Mouse (Mus musculus) limb, embryonic 11.5 days (tissue): ENCODE data around the gene Socs1. TPM values are rescaled to one million over a fixed set of nuclear protein-coding genes. Genes with fewer than 3 reads are reported as not detected.
"Not testable (repeated sequence)": the region's sequence is repeated elsewhere in the genome, so short reads cannot be mapped to it uniquely, and the experiment has no call there.

Source experiments
- ATAC-seq: fragments of 200-750 bp; cut with Nextera tagmentation; 2 replicates; pipeline ENCODE4 v1.8.0; 2017; ENCODE audit warnings: low read depth; ENCODE audit not compliant: insufficient number of reproducible peaks, low FRiP score, low TSS enrichment
- DNase-seq: peaks from one replicate; pipeline ENCODE4 v3.0.0-alpha.2; 2015; ENCODE audit warnings: low spot score
- H3K27ac ChIP-seq: fragments of 300-500 bp; sonication (generic); replicated peaks from 2 replicates; pipeline ENCODE4 v1.5.1; 2014; ENCODE audit warnings: low read depth, mild to moderate bottlenecking, low read length
- H3K27me3 ChIP-seq: fragments of 300-500 bp; sonication (generic); 2 replicates; pipeline ENCODE4 v1.6.1; 2014; ENCODE audit warnings: mild to moderate bottlenecking, low read length, mixed read lengths; ENCODE audit not compliant: control insufficient read depth, insufficient read depth
- H3K36me3 ChIP-seq: fragments of 300-500 bp; sonication (generic); 2 replicates; pipeline ENCODE4 v1.6.1; 2014; ENCODE audit warnings: mild to moderate bottlenecking, low read length, moderate library complexity, mixed read lengths; ENCODE audit not compliant: control insufficient read depth, insufficient read depth
- H3K4me1 ChIP-seq: fragments of 300-500 bp; sonication (generic); 2 replicates; pipeline ENCODE4 v1.6.1; 2014; ENCODE audit warnings: low read length, mixed read lengths; ENCODE audit not compliant: control insufficient read depth, insufficient read depth
- H3K4me2 ChIP-seq: fragments of 300-500 bp; sonication (generic); 2 replicates; pipeline ENCODE4 v1.6.1; 2014; ENCODE audit warnings: low read depth, mild to moderate bottlenecking, moderate library complexity; ENCODE audit not compliant: severe bottlenecking
- H3K4me3 ChIP-seq: fragments of 300-500 bp; sonication (generic); 2 replicates; pipeline ENCODE4 v1.5.1; 2014; ENCODE audit warnings: low read depth, low read length
- H3K9ac ChIP-seq: fragments of 300-500 bp; sonication (generic); 2 replicates; pipeline ENCODE4 v1.6.1; 2014; ENCODE audit warnings: mild to moderate bottlenecking, low read length
- H3K9me3 ChIP-seq: fragments of 300-500 bp; sonication (generic); 2 replicates; pipeline ENCODE4 v1.6.1; 2016; ENCODE audit warnings: low read length; ENCODE audit not compliant: control insufficient read depth
- WGBS: fragments of 180-500 bp; shearing (Covaris S2); extraction: QIAGEN DNeasy Blood & Tissue Kit; methylation state at CpG from one replicate; pipeline ENCODE4 v1.1.7; 2014; 5-methylcytosine and 5-hydroxymethylcytosine counted together
- polyA plus RNA-seq: library from polyadenylated mRNA; unstranded; fragments of >200 nt; fragmentation: Nextera tagmentation; extraction: Ambion mirVana; gene quantifications from 2 replicates; pipeline ENCODE4 v1.2.1, GENCODE M21; 2014

The Socs1 gene
- polyA plus RNA-seq, 1 experiment from 2014 or later: 5.5 TPM

GRCm38 (mm10) chr16:10819966-10820365 lies 34.6 kb upstream of the Socs1 start:
- DNase-seq: no peak
- no peak overlapping the region for H3K4me3 ChIP-seq
- no peak overlapping the region for H3K4me2 ChIP-seq
- no peak overlapping the region for H3K9ac ChIP-seq
- H3K4me1 ChIP-seq: no peaks in the 10 kb centered on the region
- 71% methylated on average over 3 of the region's 3 CpGs for WGBS
- no peaks in the 10 kb centered on the region for H3K27me3 ChIP-seq
- no peak overlapping the region for H3K27ac ChIP-seq
- no peaks in the 10 kb centered on the region for H3K9me3 ChIP-seq
- no peak for ATAC-seq
- no peaks in the 10 kb centered on the region for H3K36me3 ChIP-seq

GRCm38 (mm10) chr16:10818579-10819135 lies 33.3 kb upstream of the Socs1 start:
- Histone ChIP-seq H3K27ac (no peak overlapping the region), H3K4me3 (no peak overlapping the region), H3K4me2 (no peak overlapping the region), H3K4me1 (no peaks in the 10 kb centered on the region), H3K9ac (no peak overlapping the region), H3K27me3 (no peaks in the 10 kb centered on the region), H3K9me3 (no peaks in the 10 kb centered on the region), H3K36me3 (no peaks in the 10 kb centered on the region)
- DNase-seq: no peak
- no peak for ATAC-seq
- WGBS: 89% methylated on average over 4 of the region's 4 CpGs

DNA sequence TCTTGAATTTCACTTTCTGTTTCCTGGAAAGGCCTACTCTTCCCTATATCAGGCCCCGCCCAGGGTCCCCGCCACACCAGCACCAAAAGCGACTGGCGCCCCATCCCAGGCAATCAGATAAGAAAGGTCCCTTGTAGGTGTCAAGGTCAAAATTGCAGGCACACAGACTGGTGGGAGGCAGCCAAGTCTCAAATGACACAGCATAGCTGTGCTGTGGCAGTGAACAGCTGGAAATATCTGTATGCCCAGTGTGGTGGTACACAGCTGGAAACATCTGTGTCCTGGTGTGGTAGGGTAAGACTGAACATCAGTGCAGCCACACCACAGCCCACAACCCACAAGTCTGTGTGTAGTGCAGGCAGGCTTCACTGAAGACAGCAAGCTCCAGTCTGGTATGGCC lies 29.5 kb upstream of the Socs1 start:
- Histone ChIP-seq H3K9me3 (no peaks in the 10 kb centered on the region), H3K4me1 (no peaks in the 10 kb centered on the region), H3K4me2 (no peak overlapping the region), H3K4me3 (no peak overlapping the region), H3K27ac (no peak overlapping the region), H3K36me3 (no peaks in the 10 kb centered on the region), H3K9ac (0 out of 2 replicates have a peak overlapping the region, but pooled peaks have one; percentile 4), H3K27me3 (no peaks in the 10 kb centered on the region)
- DNase-seq: no peak
- ATAC-seq: no peak; the same call in 1 of the 2 replicates
- 84% methylated on average over 4 of the region's 4 CpGs for WGBS

GRCm38 (mm10) chr16:10813726-10814125 lies 28.4 kb upstream of the Socs1 start:
- no peak overlapping the region for H3K27ac ChIP-seq
- H3K27me3 ChIP-seq: no peaks in the 10 kb centered on the region
- WGBS: 80% methylated on average over 4 of the region's 4 CpGs
- H3K36me3 ChIP-seq: no peaks in the 10 kb centered on the region
- ATAC-seq (no peak), DNase-seq (no peak)
- no peak overlapping the region for H3K9ac ChIP-seq
- H3K4me3 ChIP-seq: no peak overlapping the region
- no peak overlapping the region for H3K4me2 ChIP-seq
- H3K4me1 ChIP-seq: no peaks in the 10 kb centered on the region
- H3K9me3 ChIP-seq: no peaks in the 10 kb centered on the region

- no peak for ATAC-seq
- Histone ChIP-seq H3K36me3 (no peaks in the 10 kb centered on the region), H3K4me3 (no peak within 1 kb of the TSS), H3K27ac (no peak within 1 kb of the TSS), H3K27me3 (no peaks in the 10 kb centered on the region), H3K9ac (no peak within 1 kb of the TSS), H3K4me1 (no peaks in the 10 kb centered on the region), H3K4me2 (no peak within 1 kb of the TSS), H3K9me3 (no peaks in the 10 kb centered on the region)
- no peak for DNase-seq
- 88% methylated on average over 2 of the region's 2 CpGs for WGBS
These were observed 27.6 kb upstream of the Socs1 start, which contains the start of gene Gm11172 for GRCm38 (mm10) chr16:10812865-10813371. Gene Gm11172 (plus strand): TSS chr16:10812915.

GRCm38 (mm10) chr16:10810376-10810775 lies 25.0 kb upstream of the Socs1 start:
- H3K9me3 ChIP-seq: no peaks in the 10 kb centered on the region
- ATAC-seq: no peak
- DNase-seq: no peak
- H3K9ac ChIP-seq: no peak overlapping the region
- 0 out of 2 replicates have a peak, but pooled peaks cover 2% of the 10 kb centered on the region for H3K4me1 ChIP-seq
- no peaks in the 10 kb centered on the region for H3K27me3 ChIP-seq
- no peak overlapping the region for H3K4me2 ChIP-seq
- no peak overlapping the region for H3K4me3 ChIP-seq
- 96% methylated on average over 1 of the region's 1 CpGs for WGBS
- H3K36me3 ChIP-seq: no peaks in the 10 kb centered on the region
- H3K27ac ChIP-seq: no peak overlapping the region

DNA sequence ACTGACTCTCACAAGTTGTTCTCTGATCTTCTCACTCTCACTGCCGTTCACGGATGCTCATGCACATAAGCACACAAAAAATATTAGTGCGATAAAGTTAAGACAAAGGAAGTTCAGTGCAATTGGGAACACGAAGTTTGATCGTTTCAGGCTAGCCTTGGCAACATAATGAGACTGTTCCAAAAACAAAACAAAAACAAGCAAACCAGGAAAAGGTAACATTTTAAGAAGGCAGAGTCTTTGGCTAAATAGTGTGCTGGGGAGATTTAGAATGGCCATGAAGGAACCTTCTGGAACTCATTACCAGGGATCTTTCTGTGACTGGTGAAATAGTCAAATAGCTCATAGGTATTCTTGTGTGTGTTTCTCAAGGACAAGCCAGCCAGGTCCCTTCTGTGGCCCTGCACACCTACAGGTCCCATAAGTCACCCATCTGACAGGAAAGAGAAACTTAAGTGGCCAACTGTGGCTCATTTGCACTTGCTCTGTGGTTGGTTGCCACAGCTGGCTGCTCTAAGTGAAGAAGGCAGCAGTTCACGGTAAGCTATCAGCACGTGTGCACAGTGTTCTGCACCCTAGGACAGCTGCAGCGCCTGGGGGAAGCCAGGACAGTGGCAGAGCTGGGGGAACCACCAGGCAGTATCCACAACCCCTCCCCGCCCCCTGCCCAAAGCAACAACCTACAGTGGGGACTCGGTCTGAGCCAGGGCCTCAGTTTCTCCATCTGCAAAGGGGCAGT lies 20.6 kb upstream of the Socs1 start, which contains the start of gene Prm1:
TSS of gene Prm1 (minus strand) at position 51 of the 739 bp plus-strand sequence.
- no peak for DNase-seq
- Histone ChIP-seq H3K27me3 (no peaks in the 10 kb centered on the region), H3K9me3 (no peaks in the 10 kb centered on the region), H3K36me3 (no peaks in the 10 kb centered on the region), H3K9ac (no peak within 1 kb of the TSS), H3K4me3 (no peak within 1 kb of the TSS), H3K4me2 (no peak within 1 kb of the TSS), H3K27ac (no peak within 1 kb of the TSS; the same call in 1 of the 2 replicates), H3K4me1 (0 out of 2 replicates have a peak, but pooled peaks cover 2% of the 10 kb centered on the region)
- 72% methylated on average over 10 of the region's 10 CpGs for WGBS
- peak; percentile 47; the same call in 1 of the 2 replicates for ATAC-seq

DNA sequence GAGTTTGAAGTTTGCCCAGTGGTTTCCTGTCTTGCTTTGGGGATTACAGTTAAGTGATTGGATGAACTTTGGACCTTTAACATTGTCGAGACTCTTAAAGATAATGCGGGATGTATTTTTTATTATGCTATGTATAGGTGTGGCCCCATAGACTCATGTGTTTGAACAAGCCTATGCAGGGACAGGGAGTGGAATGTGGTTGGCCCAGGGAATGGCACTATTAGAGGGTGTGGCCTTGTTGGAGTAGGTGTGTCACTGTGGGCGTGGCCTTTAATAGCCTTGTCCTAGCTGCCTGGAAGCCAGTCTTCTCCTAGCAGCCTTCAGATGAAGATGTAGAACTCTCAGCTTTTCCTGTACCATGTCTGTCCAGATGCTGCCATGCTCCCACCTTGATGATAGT lies 17.1 kb upstream of the Socs1 start:
- not testable (repeated sequence) for H3K36me3 ChIP-seq, H3K27ac ChIP-seq, DNase-seq, H3K4me2 ChIP-seq, H3K4me1 ChIP-seq, ATAC-seq, H3K27me3 ChIP-seq, H3K4me3 ChIP-seq, H3K9me3 ChIP-seq, H3K9ac ChIP-seq
- 90% methylated on average over 3 of the region's 3 CpGs for WGBS
